Mouse (Mus musculus): ENCODE measurements around the gene Tjap1.

Gene Tjap1

GRCm38 (mm10) chr17:46282483-46283123, at the start of gene Tjap1:
Gene Tjap1, minus strand, starts transcription at chr17:46283026.
- peak; percentile 89 for DNase-seq

- no peak for DNase-seq
Observed at GRCm38 (mm10) chr17:46328723-46329122, 45.9 kb upstream of the Tjap1 start.

GRCm38 (mm10) chr17:46327906-46328534, 45.2 kb upstream of the Tjap1 start, which contains the start of gene Abcc10:
Gene Abcc10, minus strand, starts transcription at chr17:46328352.
- peak; percentile 96 for DNase-seq

GRCm38 (mm10) chr17:46327413-46327905, 44.6 kb upstream of the Tjap1 start:
- no peak for DNase-seq

GRCm38 (mm10) chr17:46322046-46322823, 39.4 kb upstream of the Tjap1 start:
- no peak for DNase-seq

GRCm38 (mm10) chr17:46320492-46320891, 37.7 kb upstream of the Tjap1 start:
- no peak for DNase-seq

- no peak for DNase-seq
Observed at GRCm38 (mm10) chr17:46315813-46316212, 33.0 kb upstream of the Tjap1 start.

GRCm38 (mm10) chr17:46313135-46313715, 30.4 kb upstream of the Tjap1 start:
- DNase-seq, result no peak

GRCm38 (mm10) chr17:46310515-46310914, 27.7 kb upstream of the Tjap1 start:
- DNase-seq, result no peak

- DNase-seq, result no peak
Observed at GRCm38 (mm10) chr17:46309835-46310234, 27.0 kb upstream of the Tjap1 start.

- no peak for DNase-seq
Observed at GRCm38 (mm10) chr17:46306956-46307355, 24.1 kb upstream of the Tjap1 start.

- no peak for DNase-seq
Observed at GRCm38 (mm10) chr17:46304184-46304583, 21.4 kb upstream of the Tjap1 start.

GRCm38 (mm10) chr17:46301892-46302291, 19.1 kb upstream of the Tjap1 start:
- no peak for DNase-seq

- DNase-seq, result peak; percentile 90
Observed at GRCm38 (mm10) chr17:46298220-46298913, 15.5 kb upstream of the Tjap1 start.

GRCm38 (mm10) chr17:46297364-46298219, 14.8 kb upstream of the Tjap1 start, which contains the start of gene Dlk2:
Gene Dlk2, plus strand, starts transcription at chr17:46297421.
- DNase-seq, result no peak

- no peak for DNase-seq
Observed at GRCm38 (mm10) chr17:46297028-46297363, 14.2 kb upstream of the Tjap1 start.

- no peak for DNase-seq
Observed at GRCm38 (mm10) chr17:46296601-46297000, 13.8 kb upstream of the Tjap1 start.

GRCm38 (mm10) chr17:46287678-46288095, 4.9 kb upstream of the Tjap1 start:
- peak; percentile 51 for DNase-seq

- DNase-seq, result no peak
Observed at GRCm38 (mm10) chr17:46285407-46285806, 2.6 kb upstream of the Tjap1 start.

- no peak for DNase-seq
Observed at GRCm38 (mm10) chr17:46284653-46285052, 1.8 kb upstream of the Tjap1 start.

- no peak for DNase-seq
Observed at GRCm38 (mm10) chr17:46283911-46284310, 1.1 kb upstream of the Tjap1 start.

- no peak for DNase-seq
Observed at GRCm38 (mm10) chr17:46283140-46283539, 314 bp upstream of the Tjap1 start.
